Mouse (Mus musculus) skeletal muscle tissue, postnatal 0 days (tissue): ENCODE data around the gene Gemin5. TPM values are rescaled to one million over a fixed set of nuclear protein-coding genes. Genes with fewer than 3 reads are reported as not detected.

Experiments used
- polyA plus RNA-seq: library from polyadenylated mRNA; unstranded; fragments of >200 nt; fragmentation: Nextera tagmentation; extraction: Ambion mirVana; gene quantifications from 2 replicates; pipeline ENCODE4 v1.2.1, GENCODE M21; 2015

The Gemin5 gene
- 5.8 and 6.5 TPM in 2 replicates for polyA plus RNA-seq

DNA sequence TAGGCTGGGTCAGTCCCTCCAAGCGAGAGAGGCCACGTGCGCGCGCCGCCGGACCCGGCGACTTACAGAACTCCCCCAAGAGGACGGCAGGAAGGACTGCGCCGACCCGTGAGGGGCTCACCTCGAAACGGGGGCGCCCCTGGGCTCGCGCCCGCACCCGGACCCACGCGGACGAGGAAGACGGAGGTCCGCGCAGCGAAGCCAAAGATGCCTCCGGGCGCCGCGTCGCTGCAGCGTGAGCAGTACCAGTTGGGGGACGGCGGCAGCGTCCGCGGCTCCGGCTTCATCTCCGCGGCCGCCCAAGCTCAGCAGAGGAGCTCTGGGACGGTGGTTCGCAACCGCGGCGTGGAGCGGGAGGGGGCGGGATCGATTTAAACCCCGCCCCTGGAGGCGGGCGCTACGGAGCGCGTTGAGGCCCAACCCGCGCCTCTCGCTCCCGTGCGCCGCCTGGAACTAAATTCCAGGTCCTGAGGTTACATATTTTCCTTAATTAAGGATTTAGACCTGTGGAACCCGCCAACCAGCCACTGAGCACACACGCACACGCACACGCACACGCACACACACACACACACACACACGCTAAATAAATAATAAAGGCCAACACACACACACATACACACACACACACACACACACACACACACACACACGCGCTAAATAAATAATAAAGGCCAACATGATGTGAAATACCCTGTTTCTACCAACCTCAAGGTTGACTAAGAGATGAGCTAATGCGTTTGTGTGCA, at the start of gene Gemin5:
Gemin5 (minus strand) TSS at position 373 of the 749 bp plus-strand sequence.

GRCm38 (mm10) chr11:58199229-58200037, 31.1 kb upstream of the Gemin5 start, which contains the start of the genes Igtp and Irgm2:
Gene Igtp (plus strand): TSS chr11:58199556.
Gene Irgm2 (plus strand): TSS chr11:58199618.

GRCm38 (mm10) chr11:58171459-58172091, 3.2 kb upstream of the Gemin5 start, which contains the start of gene Mrpl22:
Gene Mrpl22 (plus strand): TSS chr11:58171661.

DNA sequence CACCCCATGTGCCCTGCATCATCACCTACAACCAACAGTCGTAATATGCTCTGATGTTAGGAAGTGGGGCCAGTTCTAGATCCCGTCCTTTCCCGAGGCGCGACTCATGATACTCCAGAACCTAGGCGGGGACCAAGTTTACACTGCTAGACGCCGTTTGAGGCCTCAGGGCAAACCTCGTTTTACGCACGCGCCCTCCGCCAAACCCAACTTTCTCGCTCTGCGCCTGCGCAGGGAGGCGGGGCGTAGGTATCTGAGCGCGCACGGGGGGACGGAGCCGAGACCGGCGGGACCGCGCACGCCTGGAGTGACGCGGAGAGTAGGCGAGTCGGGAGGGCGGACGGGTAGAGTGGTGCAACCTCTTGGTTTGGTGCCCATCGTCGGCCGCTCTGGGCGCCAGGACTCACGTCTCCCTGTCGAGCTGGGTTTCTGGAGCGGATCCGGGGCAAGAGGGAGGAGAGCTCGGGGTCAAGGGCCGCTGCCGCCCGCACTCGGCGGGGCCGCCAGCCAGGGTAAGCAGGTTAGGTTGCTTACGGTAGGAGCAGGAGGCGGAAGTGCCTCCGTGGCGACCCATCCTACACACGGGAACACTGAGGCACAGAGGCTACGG, 64.5 kb downstream of the Gemin5 start, which contains the start of gene Cnot8:
Cnot8 (plus strand) TSS at position 457 of the 610 bp plus-strand sequence.

DNA sequence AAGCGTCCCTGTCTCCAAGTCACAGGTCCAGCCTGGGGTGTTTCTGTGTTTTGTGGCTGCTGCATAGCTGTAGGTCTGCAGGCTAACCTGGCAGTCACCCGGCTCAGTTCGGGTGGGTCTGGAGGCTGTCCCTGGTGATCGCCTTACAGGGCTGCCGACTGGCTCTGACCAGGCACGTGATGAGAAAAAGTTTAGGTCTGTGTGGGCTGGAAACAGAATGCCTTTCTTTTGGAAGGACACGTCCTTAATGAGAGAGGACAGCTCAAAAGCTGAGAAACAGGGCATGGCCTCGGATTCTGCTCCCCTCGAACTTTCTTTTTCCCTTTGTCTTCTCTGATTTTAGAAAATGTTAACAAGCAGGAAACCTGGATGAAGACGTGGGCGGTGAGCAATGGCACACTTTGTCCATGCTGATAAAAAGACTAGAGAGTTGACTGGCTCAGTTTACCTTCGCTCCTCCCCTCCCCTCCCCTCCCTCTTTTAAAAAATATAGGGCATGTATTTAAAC, 75.3 kb downstream of the Gemin5 start, which contains the start of gene Gm12248:
Gm12248 (minus strand) TSS at position 114 of the 508 bp plus-strand sequence.

Other genes starting within 250 kb of the Gemin5 start
- gene Larp1, start 159.5 kb downstream of the Gemin5 start, polyA plus RNA-seq, result 10.5 TPM in 2 replicates
- not detected in 2 replicates for gene Gm12248, start 75.4 kb downstream of the Gemin5 start, polyA plus RNA-seq
- 60.8 and 63.5 TPM in 2 replicates for gene Cnot8, start 64.4 kb downstream of the Gemin5 start, polyA plus RNA-seq
- 120 and 134 TPM in 2 replicates for gene Mrpl22, start 3.1 kb upstream of the Gemin5 start, polyA plus RNA-seq
- 23.1 and 27.3 TPM in 2 replicates for gene Igtp, start 31.0 kb upstream of the Gemin5 start, polyA plus RNA-seq
- 13.6 and 14.4 TPM in 2 replicates for gene Irgm2, start 31.1 kb upstream of the Gemin5 start, polyA plus RNA-seq
- 0.61 TPM in 1 of 2 replicates, not detected in the other for gene 4930438A08Rik, start 106.3 kb upstream of the Gemin5 start, polyA plus RNA-seq
- 5.2 and 6.3 TPM in 2 replicates for gene Zfp692, start 138.5 kb upstream of the Gemin5 start, polyA plus RNA-seq
- gene Zfp672, start 161.8 kb upstream of the Gemin5 start, polyA plus RNA-seq, result 35.6 and 39.3 TPM in 2 replicates
- 23.7 and 24.0 TPM in 2 replicates for gene Sh3bp5l, start 162.2 kb upstream of the Gemin5 start, polyA plus RNA-seq
- not detected in 2 replicates for gene Lypd8, start 210.5 kb upstream of the Gemin5 start, polyA plus RNA-seq